Mouse (Mus musculus) left cerebral cortex, postnatal 36 days (tissue): ENCODE results near the gene Ifngr2. TPM values are rescaled to one million over a fixed set of nuclear protein-coding genes. Genes with fewer than 3 reads are reported as not detected.

Experiments used
- DNase-seq, 2 experiments: peaks; one replicate each; pipeline ENCODE4 v3.0.0; 2021 to 2022; ENCODE audit warnings: low spot score in 2 of 2, mixed read lengths in 1 of 2
- intact Hi-C: fragments of 180-260 bp; cut with DNase I; formaldehyde crosslinking; loops from one replicate; pipeline ENCODE4 v1.15.1; 2025
- total RNA-seq, 2 experiments: library from RNA; stranded (reverse); gene quantifications; 2 replicates each; pipeline ENCODE4 v1.2.3; 2021

The Ifngr2 gene
- total RNA-seq, 2 experiments from 2014 or later, result 33.6 to 39.8 TPM

DNA sequence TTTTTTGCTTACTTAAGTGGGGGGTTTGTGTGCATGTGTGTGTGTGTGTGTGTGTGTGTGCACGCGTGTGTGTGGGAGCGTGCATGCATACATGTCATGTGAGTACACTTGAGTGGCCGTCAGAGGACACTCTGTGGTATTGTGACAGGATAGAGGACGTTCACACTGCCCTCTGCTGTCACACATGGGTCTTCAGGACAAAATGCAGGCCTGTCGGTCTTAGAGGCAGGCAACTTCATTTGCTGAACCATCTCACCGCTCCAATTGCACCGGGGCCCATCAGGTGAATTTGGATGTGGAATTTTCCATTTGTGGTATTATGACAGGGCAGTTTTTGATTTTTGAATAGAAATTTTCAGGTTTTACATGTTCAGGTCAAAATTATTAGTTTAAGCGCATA is 14.2 kb downstream of the Ifngr2 start:
- intact Hi-C loops, result no loop called here
- DNase-seq, result no peak

DNA sequence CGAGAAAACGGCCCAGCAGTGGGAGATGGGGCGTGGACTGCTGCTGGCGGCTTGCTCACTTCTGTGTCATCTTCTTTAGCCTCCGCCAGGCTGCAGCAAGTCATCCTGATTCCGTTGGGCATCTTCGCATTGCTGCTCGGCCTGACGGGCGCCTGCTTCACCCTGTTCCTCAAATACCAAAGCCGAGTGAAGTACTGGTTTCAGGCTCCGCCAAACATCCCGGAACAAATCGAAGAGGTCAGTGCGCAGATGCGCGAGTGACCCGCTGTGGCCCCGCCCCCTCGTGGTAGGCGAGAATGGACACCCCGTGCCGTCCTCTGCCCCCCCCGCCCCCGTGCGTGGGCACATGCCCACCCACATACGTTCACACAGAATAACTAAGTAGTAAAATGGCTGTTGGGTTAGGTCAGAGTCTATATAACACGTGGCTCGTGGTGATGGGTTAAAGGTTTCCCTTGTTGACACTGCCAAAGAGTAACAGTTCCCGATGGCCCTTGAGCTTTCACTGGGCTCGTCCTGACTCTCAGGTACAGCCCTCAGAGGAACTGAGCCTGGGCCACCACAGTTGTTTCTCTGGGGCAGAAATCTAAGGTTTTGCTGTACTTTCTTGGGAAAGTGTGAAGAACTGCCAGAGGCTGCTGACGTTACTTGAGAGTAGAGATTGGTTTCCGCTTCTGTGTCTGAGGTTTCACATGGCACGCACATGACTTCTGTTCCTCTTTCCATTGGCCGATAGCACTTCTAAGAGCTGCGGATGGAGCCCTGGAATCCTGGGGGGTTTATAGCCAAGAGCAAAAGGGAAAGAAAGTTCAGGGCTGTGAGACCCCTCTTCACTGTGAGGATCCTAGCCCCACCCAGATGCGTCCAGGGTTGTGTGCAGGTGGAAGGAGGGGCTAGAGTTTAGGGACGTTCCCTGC is 14.9 kb downstream of the Ifngr2 start:
- intact Hi-C loops, result no loop called here
- DNase-seq, result no peak

DNA sequence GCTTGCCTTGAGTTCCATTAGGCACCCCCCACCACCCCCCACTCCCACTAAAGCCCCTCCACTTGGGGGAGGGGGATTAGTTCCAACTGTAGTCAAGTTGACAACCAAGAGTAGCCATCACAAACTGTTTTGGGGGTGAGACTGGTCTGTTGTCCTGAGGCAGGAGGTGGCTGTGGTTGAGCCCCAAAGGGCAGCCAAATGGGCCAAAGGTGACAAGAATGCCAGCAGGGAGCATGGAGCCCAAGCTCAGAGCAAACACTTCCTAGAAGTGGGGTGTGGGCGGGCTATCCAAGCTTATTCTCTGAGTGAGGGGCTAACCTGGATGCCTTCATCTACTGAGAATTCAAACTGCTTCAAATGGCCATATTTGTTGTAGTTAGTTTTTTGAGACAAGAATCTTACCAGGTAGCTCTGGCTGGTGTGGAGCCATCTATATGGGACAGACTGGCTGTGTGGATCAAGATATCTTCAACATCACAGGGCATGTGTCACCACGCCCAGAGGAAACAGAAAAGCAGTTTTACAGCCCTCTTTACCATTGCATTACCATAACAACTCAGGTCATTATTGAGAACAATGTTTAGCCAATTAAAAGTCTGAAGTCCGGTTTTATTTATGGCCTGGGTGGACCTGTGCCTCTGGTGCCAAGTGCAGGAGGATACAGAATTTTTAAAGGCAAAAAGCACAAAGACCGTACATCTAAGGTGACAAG is 17.9 kb downstream of the Ifngr2 start:
- intact Hi-C loops, result no loop called here
- no peak for DNase-seq

DNA sequence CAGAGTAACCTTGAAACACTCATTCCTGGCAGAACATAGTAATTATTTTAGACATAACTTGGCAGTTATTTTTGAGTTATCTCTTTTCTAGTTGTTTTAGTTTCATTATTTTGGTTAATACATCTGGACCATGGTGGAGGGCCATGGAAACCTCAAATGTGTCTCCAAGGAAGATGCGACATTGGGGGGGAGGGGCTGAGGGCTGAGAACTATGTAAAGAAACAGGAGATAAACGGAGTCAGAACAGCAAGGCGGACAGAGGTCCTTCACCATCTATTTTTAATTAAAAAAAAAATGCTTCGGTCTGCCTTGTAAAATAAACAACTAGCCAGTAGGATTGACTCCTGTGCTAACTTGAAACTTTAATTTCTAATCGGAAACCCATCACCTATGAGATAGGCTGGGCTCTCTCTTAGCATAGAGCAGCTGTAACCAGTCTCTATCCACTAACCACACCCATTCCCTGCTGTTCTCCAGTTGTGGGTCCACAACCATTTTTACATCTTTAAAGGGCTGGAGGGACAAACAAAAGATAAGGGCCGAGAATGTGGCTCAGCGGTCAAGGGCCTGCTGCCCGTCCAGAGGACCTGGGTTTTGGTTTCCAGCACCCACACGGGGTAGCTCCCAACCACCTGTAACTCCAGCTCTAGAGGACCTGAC is 18.6 kb downstream of the Ifngr2 start:
- intact Hi-C loops, result no loop called here
- DNase-seq, result no peak

DNA sequence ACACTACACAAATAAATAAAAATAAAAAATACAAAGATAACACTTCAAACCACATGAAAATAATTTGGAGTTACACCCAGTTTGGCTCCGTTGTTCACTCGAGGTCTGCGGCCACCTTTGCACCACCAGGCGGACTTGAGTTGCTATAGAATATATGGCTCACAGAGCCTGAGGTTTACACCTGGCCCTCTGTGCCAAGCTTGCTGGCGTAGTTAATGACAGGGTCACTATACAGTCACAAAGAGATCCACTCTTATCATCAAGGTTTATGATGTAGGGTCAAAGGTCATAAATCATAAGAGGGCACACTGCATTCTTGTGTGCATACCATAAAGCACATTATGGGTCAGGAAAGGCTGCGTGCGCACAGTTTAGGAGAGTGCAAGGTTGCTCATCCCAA is 19.1 kb downstream of the Ifngr2 start:
- intact Hi-C loops, result no loop called here

DNA sequence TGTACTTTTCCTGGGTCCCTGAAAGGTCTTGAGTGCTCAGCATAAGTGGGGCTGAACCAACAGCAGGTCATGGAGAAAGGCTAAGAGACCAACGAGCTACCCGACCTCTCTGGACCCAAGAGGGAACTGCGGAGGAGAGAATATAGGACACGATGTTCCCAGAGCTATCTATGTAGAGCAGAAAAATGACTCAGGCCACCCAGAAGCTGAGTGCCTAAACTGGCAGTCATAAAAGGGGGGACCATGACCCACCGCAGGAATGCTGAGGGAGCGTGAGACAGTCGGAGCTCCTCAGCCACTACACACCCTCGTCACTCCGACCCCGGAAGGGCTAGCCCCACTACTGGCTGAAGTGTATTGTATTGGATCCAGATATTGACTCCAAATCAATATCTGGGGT is 22.1 kb downstream of the Ifngr2 start:
- DNase-seq, result no peak
- intact Hi-C loops, result no loop called here

More for the DNA sequence above, 19.1 kb downstream of the Ifngr2 start:
- DNase-seq, result no peak

DNA sequence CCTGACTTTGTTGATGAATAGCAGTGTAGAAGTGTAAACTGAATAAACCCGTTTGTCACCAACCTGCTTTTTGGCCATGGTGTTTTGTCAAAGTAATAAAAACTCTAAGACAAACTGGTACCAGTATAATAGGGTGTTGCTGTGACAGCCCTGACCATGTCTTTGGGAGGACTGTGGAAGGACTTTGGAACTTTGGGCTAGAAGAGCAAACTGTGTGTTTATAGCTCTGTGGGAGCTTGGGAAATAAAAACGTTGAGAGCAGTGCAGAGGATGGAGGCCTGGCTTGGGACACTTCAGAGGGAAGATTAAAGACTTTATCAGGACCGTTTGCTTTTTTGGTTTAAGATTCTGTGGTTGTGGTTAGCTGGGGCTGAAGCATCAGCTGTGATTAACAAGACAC is 24.2 kb downstream of the Ifngr2 start:
- intact Hi-C loops, result no loop called here
- DNase-seq, result no peak

DNA sequence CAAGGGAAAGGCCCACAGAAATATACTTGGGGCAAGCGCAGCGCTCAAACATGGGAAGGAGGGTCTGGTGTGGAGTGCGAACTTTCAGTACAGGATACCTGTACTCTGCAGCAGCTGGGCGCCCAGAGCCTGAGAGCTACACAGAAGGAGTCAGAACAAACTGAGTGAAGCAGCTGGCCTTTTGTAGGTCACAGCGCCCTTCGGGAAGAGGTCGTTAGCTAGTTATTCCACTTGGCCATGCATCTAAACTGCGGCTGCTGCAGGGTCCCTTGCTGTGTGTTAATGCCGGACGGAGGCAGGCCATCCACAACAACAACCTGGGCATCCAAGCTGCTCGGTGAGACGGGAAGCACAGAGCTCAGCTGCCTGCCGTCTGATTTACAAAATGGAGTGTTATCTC is 28.3 kb downstream of the Ifngr2 start:
- DNase-seq, result no peak
- intact Hi-C loops, result no loop called here

DNA sequence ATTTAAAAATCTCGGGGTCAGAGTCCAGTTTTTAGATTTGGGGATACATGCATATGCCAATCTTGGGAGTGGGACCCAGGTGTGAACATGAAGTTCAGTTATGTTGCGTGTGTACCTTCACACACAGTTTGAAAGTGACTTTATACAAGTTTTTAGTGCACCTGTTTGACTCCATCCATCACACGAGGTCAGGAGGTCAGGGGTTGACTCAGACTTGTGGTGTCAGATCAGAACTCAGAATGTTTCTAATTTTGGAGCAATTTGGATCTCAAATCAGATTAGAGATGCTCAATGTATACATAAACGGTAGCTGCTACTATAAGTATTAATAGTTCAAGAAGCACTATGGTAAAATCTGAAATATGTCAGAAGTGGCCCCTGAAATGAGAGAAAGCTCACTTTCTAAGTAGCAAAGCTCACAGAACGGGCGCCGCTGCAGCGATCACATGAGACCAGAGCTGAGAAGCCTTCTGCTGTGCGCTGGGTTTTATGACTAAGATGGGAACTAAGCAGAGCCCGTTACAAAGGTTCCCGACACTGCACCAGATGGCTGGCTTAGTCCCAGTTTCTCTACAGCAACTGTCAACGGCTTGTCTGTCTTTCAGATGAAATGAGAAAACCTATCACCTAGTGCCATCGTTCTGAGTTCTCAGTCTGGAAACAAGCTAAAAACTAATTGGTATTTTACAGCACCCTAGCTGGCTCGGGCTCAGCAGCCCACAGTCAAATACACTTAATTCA is 32.3 kb downstream of the Ifngr2 start:
- intact Hi-C loops, result no loop called here
- DNase-seq, result no peak

DNA sequence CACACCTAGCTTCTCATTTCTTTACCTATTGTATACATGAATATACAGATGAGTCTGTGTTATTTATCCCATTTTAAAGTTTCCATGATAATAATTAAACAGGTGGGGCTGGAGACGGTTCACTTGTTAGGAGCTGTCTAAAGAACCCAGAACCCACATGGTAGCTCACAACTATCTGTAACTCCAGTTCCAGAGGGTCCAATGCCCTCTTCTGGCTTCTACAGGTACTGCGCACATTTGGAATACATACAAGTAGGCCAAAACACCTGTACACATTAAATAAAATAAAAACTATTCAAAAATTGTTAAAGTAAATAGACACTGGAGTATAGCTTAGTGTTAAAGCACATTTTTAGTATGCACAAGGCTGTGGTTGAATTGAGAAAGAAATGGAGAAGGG is 35.4 kb downstream of the Ifngr2 start:
- intact Hi-C loops, result loop anchor here (5.0 kb wide), 1 partner anchor 70 kb away; no protein-coding TSS in a partner anchor
- no peak for DNase-seq

DNA sequence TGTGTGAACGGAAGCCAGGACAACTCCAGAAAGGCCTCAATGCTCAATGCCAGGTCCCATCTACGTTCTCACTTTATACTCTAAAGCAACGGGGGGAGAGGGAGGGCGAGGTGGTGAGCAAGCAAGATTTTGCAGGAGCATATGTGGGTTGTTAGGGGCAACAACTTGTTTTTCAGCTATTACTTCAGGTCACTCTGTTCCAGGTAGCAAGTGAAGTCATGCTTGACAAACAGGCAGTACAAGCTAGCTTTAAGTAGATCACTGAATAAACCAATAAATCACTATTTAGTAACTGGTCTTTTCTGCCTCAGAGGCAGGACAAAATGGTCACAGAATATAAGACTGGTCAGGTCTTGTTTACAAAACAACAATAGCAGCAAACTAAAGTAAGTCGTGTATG is 38.7 kb downstream of the Ifngr2 start:
- no peak for DNase-seq
- intact Hi-C loops, result no loop called here

DNA sequence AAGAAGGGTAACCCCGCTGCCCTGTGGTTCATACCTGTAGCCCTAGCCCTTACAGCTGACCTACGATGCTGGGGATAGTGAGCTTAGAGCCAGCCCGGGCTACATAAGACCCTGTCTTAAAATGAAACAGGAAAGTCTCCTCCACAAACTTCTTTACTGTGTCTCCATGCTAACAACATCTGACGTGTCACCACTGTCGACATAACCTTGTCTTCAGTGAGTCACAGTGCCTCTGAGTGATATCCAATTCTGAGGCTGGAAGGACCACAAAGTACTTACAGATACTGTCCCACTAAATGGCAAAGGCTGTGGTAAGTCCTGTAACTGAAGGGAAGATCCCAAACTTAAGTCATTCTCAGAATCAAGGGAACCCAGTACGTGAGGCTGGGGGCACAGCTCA is 39.4 kb downstream of the Ifngr2 start:
- intact Hi-C loops, result no loop called here
- no peak for DNase-seq

DNA sequence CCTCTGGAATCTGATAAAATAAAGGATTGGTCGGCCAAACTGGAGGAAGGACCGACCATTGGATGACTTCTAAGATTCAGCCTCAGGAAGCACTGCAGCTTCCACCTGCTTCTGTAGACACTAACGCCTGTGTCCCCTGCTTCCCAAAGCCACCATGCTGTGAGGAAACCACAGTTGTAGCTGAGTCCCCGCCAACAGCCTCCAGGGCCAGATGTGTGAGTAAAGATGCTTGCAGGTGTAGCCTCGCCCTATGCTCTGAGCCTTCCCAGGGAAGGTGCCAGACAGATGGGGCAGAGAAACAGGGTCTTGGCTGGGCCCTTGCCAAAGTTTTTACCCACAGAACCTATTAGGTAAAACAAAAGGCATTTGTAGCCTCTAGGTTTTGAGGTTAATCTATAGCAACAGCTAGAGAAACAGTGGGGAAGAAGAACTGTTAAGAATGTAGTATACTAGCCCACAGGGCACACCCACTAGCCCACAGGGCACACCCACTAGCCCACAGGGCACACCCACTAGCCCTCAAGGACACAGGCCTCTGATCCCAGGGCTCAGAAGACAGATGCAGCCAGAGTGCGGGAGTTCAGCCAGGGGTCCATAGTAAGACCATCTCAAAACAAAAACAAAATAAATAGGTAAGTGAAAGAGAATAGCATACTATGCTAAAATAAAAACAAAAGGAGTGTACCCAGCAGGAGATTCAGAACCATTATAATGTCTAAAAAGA is 41.0 kb downstream of the Ifngr2 start:
- no peak for DNase-seq
- intact Hi-C loops, result no loop called here

DNA sequence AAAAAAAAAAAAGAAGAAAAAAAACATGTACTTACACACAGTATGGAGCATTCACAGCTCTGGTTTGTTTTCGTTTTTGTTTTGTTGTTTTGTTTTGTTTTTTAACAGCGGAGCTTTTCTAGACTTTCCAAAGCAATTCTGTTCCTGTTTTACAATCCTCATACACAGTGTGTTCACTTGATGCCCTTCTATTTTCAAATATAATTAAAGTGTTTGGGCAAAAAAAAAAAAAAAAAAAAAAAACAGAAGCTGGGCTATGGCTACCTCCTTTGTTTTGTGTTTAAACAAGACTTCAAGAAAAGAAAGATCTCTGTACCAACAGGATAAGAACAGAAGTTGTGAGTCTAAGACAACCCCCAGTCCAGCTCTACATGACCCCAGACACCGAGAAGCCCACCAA is 41.8 kb downstream of the Ifngr2 start:
- DNase-seq, result no peak
- intact Hi-C loops, result no loop called here

DNA sequence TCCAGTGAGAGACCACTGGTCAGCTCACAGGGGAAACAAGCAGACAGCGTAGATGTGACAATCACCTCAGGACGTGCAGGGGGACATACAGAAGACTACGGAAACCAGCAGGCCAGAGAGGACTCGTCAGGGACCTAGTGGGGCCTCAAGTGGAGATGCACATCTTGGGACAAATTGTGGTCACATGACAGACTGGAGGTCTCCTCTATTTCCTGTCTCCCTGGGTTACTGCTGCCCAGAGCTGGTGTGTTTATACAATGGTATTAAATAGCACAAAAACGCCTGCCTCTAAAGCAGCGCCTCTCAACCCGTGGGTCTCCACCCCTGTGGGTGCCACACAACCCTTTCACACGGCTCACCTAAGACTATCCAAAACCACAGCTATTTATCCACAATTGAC is 45.3 kb downstream of the Ifngr2 start:
- DNase-seq, result no peak
- intact Hi-C loops, result no loop called here

DNA sequence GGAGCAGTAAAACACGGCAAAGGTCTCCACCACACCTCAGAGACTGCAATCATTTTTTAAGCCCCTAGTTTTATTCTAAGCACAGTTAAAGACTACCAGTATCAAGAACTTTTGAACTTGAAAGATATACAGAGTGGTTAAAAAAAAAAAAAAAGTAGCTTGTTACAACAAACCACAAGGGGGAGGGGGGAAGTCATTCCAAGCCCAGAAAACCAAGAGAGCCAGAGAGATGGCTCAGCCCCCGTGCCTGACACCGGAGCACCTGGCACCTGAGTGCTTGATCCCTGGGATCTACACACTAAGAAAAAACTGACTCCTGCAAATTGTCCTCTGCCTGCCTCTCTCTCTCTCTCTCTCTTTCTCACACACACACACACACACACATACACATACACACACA is 46.4 kb downstream of the Ifngr2 start:
- intact Hi-C loops, result no loop called here
- DNase-seq, result no peak

DNA sequence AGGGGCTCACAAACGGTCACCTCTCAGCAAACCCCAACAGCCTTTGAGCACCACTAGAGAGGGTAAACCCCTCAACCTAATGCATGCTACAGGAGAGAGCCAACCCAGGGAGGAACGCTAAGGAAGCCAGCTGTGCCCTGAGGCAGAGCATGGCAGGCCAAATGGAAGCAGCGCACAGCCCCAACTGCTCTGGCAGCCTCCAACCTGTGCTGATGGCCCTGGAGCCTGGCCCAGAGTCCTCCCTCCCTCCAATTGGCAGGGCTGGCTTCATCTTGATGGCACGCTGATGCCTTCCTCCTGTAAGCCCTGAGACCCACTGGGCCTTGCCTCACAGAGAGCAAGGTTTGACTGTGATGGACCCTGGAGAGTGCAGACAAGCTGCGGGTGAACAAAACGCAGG is 48.2 kb downstream of the Ifngr2 start:
- intact Hi-C loops, result no loop called here
- DNase-seq, result no peak

DNA sequence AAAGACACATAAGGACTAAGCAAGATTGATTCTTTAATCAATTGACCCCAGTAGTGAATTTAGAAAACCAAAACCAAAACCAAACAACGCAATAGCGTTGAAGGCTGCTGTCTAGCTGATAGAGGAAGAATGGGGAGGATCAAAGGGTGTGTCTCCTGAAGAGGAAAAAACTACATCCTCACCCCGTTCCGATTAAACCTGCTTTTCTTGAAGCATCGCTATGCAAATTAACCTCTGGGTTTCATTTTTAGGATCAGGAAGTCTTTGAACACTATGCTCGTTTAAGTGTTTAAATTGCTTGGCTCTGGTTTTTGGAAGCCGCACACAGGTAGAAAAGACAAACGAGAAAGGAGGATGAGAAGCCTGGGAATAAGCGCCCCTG is 49.5 kb downstream of the Ifngr2 start:
- DNase-seq, result no peak
- intact Hi-C loops, result loop anchor here (2.0 kb wide), 1 partner anchor 50 kb away; the partner anchor contains the start of genes Gart and Son
